8 mouse cellular contexts compared by ENCODE assay signal in genomic region chr6:8958081-8958919, GRCm38 (mm10). TPM values are rescaled to one million over a fixed set of nuclear protein-coding genes. Genes with fewer than 3 reads are reported as not detected.
DNase-seq lines count a peak whose midpoint lies in the region; ATAC-seq and TF ChIP-seq lines count a peak whose summit lies in the region.
"Had no signal": no experiment of that assay in that cellular context is flagged by ENCODE, and none has a peak within 500 bp of the region (broad histone marks: within the 10 kb centered on the region; RNA-seq: fewer than 3 reads in every experiment).

No protein-coding gene starts in this region.

- intact Hi-C loops in left cerebral cortex, postnatal 4 days (cut with DNase I): loop anchor here (10.0 kb wide), 1 partner anchor 277 kb away; no protein-coding TSS in a partner anchor

- H3K9ac ChIP-seq in limb, embryonic 14.5 days (ENCODE audit: low read depth, low read length, severe bottlenecking): no peak overlapping the region

- no peak for ATAC-seq in limb, embryonic 14.5 days (ENCODE audit: low FRiP score, low read depth)
- no peak for ATAC-seq in activated CD4-positive, CD25-positive, alpha-beta regulatory T cell, adult 4 months

- H3K9me3 ChIP-seq in limb, embryonic 14.5 days (ENCODE audit: control insufficient read depth, low read length): no peaks in the 10 kb centered on the region

- H3K36me3 ChIP-seq in limb, embryonic 14.5 days (ENCODE audit: control insufficient read depth, insufficient read depth, low read length): no peaks in the 10 kb centered on the region

- no peaks in the 10 kb centered on the region for H3K4me1 ChIP-seq in limb, embryonic 14.5 days (ENCODE audit: control insufficient read depth, insufficient read depth, low read length)

- peak; percentile 61 for DNase-seq in left cerebral cortex, postnatal 4 days
- DNase-seq in left cerebral cortex, adult 8-10 months (ENCODE audit: low spot score in 2 of 2): no peak
- peak; percentile 51 to 71 for DNase-seq in cerebellum, postnatal 25 days
- DNase-seq in forelimb bud, embryonic 11.5 days (ENCODE audit: low read depth, low spot score): peak; percentile 46
- peak; percentile 17 for DNase-seq in limb, embryonic 14.5 days (ENCODE audit: low spot score)
- DNase-seq in c-Kit-positive CD71-positive TER-119-positive erythroid progenitor cells, embryonic 14.5 days (ENCODE audit: low spot score): no peak

- no peak overlapping the region for H3K4me3 ChIP-seq in limb, embryonic 14.5 days (replicated peaks; ENCODE audit: low read length)

- WGBS in limb, embryonic 14.5 days: 4% methylated on average over 28 of the region's 28 CpGs

- no peak overlapping the region for H3K27ac ChIP-seq in limb, embryonic 14.5 days (replicated peaks; ENCODE audit: low read depth, low read length)

- TF ChIP-seq POLR2A in limb, embryonic 14.5 days (IDR thresholded peaks at IDR 0.05; ENCODE audit: borderline replicate concordance, extremely low read depth, insufficient read depth, insufficient read length): no peak

- peaks cover 58% of the 10 kb centered on the region for H3K27me3 ChIP-seq in limb, embryonic 14.5 days (ENCODE audit: control insufficient read depth, insufficient read depth, low read length)

- no peak overlapping the region; the same call in 1 of the 2 replicates for H3K4me2 ChIP-seq in limb, embryonic 14.5 days (replicated peaks; ENCODE audit: low read depth, low read length, severe bottlenecking)

RNA-seq across cellular contexts. Expression of gene Nxph1, which starts 10.1 kb away (rescaled TPM):
- total RNA-seq in left cerebral cortex, postnatal 4 days (2021): 10 to 100 TPM; 67.6 to 70.0 TPM
- total RNA-seq in left cerebral cortex, adult 8-10 months (2022): 10 to 100 TPM; 39.4 to 45.1 (median 40.2) TPM
- 1.4 and 1.8 TPM in 2 replicates for polyA plus RNA-seq in limb, embryonic 14.5 days (2012; rRNA removed)
- polyA plus RNA-seq in limb, embryonic 14.5 days (2014; fragmentation: Nextera tagmentation; extraction: Ambion mirVana): 1.7 and 2.0 TPM in 2 replicates
- not detected for polyA plus RNA-seq in activated CD4-positive, CD25-positive, alpha-beta regulatory T cell, adult 4 months (2017; shearing (Covaris generic))
- polyA plus RNA-seq: liver, embryonic 16.5 days had no signal

Comparison
In these comparisons a context has a peak if more than half of its experiments do, and no peak if none do; other contexts are left out.
1. DNase-seq: peak in left cerebral cortex, postnatal 4 days (single experiment), cerebellum, postnatal 25 days (2 of 2), forelimb bud, embryonic 11.5 days (single experiment) and limb, embryonic 14.5 days (single experiment); none in left cerebral cortex, adult 8-10 months (0 of 2) and c-Kit-positive CD71-positive TER-119-positive erythroid progenitor cells, embryonic 14.5 days (single experiment).